Mouse (Mus musculus) urinary bladder, postnatal 4 days (tissue): ENCODE results near the gene Kmt2e.

Source experiments
- DNase-seq, 2 experiments: peaks; one replicate each; pipeline ENCODE4 v3.0.0; 2021 to 2022; ENCODE audit warnings: low spot score in 2 of 2

Kmt2e gene

GRCm38 (mm10) chr5:23410040-23410717, 24.1 kb upstream of the Kmt2e start:
- no peak for DNase-seq

- no peak for DNase-seq
Measured at GRCm38 (mm10) chr5:23410718-23411101, 23.5 kb upstream of the Kmt2e start.

GRCm38 (mm10) chr5:23411640-23412039, 22.6 kb upstream of the Kmt2e start:
- no peak for DNase-seq

- DNase-seq = no peak
Measured at GRCm38 (mm10) chr5:23412247-23412948, 21.8 kb upstream of the Kmt2e start.

GRCm38 (mm10) chr5:23413058-23413457, 21.2 kb upstream of the Kmt2e start:
- no peak for DNase-seq

GRCm38 (mm10) chr5:23413575-23414470, 20.4 kb upstream of the Kmt2e start:
- peak in 1 of 2 experiments; percentile 46 for DNase-seq

- DNase-seq = no peak
Measured at GRCm38 (mm10) chr5:23414490-23415126, 19.6 kb upstream of the Kmt2e start.

- no peak for DNase-seq
Measured at GRCm38 (mm10) chr5:23415571-23416285, 18.5 kb upstream of the Kmt2e start.

GRCm38 (mm10) chr5:23416286-23416643, 18.0 kb upstream of the Kmt2e start:
- no peak for DNase-seq

GRCm38 (mm10) chr5:23417716-23418115, 16.5 kb upstream of the Kmt2e start:
- no peak for DNase-seq

GRCm38 (mm10) chr5:23418147-23418781, 16.0 kb upstream of the Kmt2e start:
- DNase-seq = peak; percentile 78 to 83

GRCm38 (mm10) chr5:23418797-23419595, 15.2 kb upstream of the Kmt2e start:
- no peak for DNase-seq

- no peak for DNase-seq
Measured at GRCm38 (mm10) chr5:23419616-23420170, 14.5 kb upstream of the Kmt2e start.

GRCm38 (mm10) chr5:23420410-23420809, 13.8 kb upstream of the Kmt2e start:
- no peak for DNase-seq

GRCm38 (mm10) chr5:23421440-23421839, 12.8 kb upstream of the Kmt2e start:
- DNase-seq = no peak

GRCm38 (mm10) chr5:23423036-23423435, 11.2 kb upstream of the Kmt2e start:
- DNase-seq = no peak

- DNase-seq = no peak
Measured at GRCm38 (mm10) chr5:23427501-23427900, 6.7 kb upstream of the Kmt2e start.

- DNase-seq = no peak
Measured at GRCm38 (mm10) chr5:23431070-23431864, 3.0 kb upstream of the Kmt2e start.
